Mouse (Mus musculus) neural tube, embryonic 13.5 days (tissue): ENCODE results near the gene Ripor3. TPM values are rescaled to one million over a fixed set of nuclear protein-coding genes. Genes with fewer than 3 reads are reported as not detected.

Experiments
- ATAC-seq: fragments of 200-750 bp; cut with Nextera tagmentation; 2 replicates; pipeline ENCODE4 v1.8.0; 2017; ENCODE audit warnings: low read depth, mild to moderate bottlenecking, moderate TSS enrichment, moderate library complexity
- H3K27ac ChIP-seq: fragments of 300-500 bp; sonication (generic); replicated peaks from 2 replicates; pipeline ENCODE4 v1.5.1; 2015; ENCODE audit warnings: moderate library complexity, mild to moderate bottlenecking, inconsistent platforms
- H3K27me3 ChIP-seq: fragments of 300-500 bp; sonication (generic); 2 replicates; pipeline ENCODE4 v1.6.1; 2015; ENCODE audit warnings: mild to moderate bottlenecking, inconsistent platforms
- H3K36me3 ChIP-seq: fragments of 300-500 bp; sonication (generic); 2 replicates; pipeline ENCODE4 v1.6.1; 2015; ENCODE audit warnings: mild to moderate bottlenecking, inconsistent platforms
- H3K4me1 ChIP-seq: fragments of 300-500 bp; sonication (generic); replicated peaks from 2 replicates; pipeline ENCODE4 v1.6.1; 2015; ENCODE audit warnings: inconsistent platforms
- H3K4me2 ChIP-seq: fragments of 300-500 bp; sonication (generic); 2 replicates; pipeline ENCODE4 v1.6.1; 2015; ENCODE audit warnings: inconsistent platforms, mild to moderate bottlenecking, moderate library complexity
- H3K4me3 ChIP-seq: fragments of 300-500 bp; sonication (generic); 2 replicates; pipeline ENCODE4 v1.5.1; 2015; ENCODE audit warnings: mild to moderate bottlenecking, inconsistent platforms
- H3K9ac ChIP-seq: fragments of 300-500 bp; sonication (generic); 2 replicates; pipeline ENCODE4 v1.6.1; 2015; ENCODE audit warnings: moderate library complexity, mild to moderate bottlenecking, inconsistent platforms
- H3K9me3 ChIP-seq: fragments of 300-500 bp; sonication (generic); 2 replicates; pipeline ENCODE4 v1.6.1; 2016; ENCODE audit warnings: inconsistent platforms
- WGBS: fragments of 180-500 bp; shearing (Covaris S2); methylation state at CpG from one replicate; pipeline ENCODE4 v1.1.7; 2015; 5-methylcytosine and 5-hydroxymethylcytosine counted together
- polyA plus RNA-seq: library from polyadenylated mRNA; unstranded; fragments of >200 nt; fragmentation: Nextera tagmentation; extraction: Ambion mirVana; gene quantifications from 2 replicates; pipeline ENCODE4 v1.2.1, GENCODE M21; 2015

Ripor3 gene
- polyA plus RNA-seq, 1 experiment from 2014 or later, result 0.61 TPM

- Histone ChIP-seq H3K36me3 (no peaks in the 10 kb centered on the region), H3K27me3 (no peaks in the 10 kb centered on the region), H3K4me2 (no peak overlapping the region), H3K27ac (no peak overlapping the region; the same call in 1 of the 2 replicates), H3K9ac (no peak overlapping the region), H3K4me3 (no peak overlapping the region), H3K4me1 (peaks cover 74% of the 10 kb centered on the region), H3K9me3 (no peaks in the 10 kb centered on the region)
- WGBS, result 75% methylated on average over 6 of the region's 6 CpGs
- no peak for ATAC-seq
Measured at GRCm38 (mm10) chr2:167948047-167948446, 62.4 kb downstream of the Ripor3 start.

- ATAC-seq, result no peak
- peaks cover 82% of the 10 kb centered on the region for H3K4me1 ChIP-seq
- no peak overlapping the region for H3K4me2 ChIP-seq
- no peaks in the 10 kb centered on the region for H3K27me3 ChIP-seq
- H3K27ac ChIP-seq, result no peak overlapping the region
- H3K9me3 ChIP-seq, result no peaks in the 10 kb centered on the region
- no peak overlapping the region for H3K4me3 ChIP-seq
- no peaks in the 10 kb centered on the region for H3K36me3 ChIP-seq
- H3K9ac ChIP-seq, result no peak overlapping the region
- WGBS, result 89% methylated on average over 3 of the region's 3 CpGs
Measured at GRCm38 (mm10) chr2:167947251-167947650, 63.2 kb downstream of the Ripor3 start.

- whole genome bisulfite sequencing, result 83% methylated on average over 5 of the region's 5 CpGs
- H3K4me1 ChIP-seq, result peaks cover 89% of the 10 kb centered on the region
Measured at GRCm38 (mm10) chr2:167945451-167945850, 65.0 kb downstream of the Ripor3 start.

GRCm38 (mm10) chr2:167944193-167944592, 66.2 kb downstream of the Ripor3 start:
- peaks cover 91% of the 10 kb centered on the region for H3K4me1 ChIP-seq
- H3K9me3 ChIP-seq, result no peaks in the 10 kb centered on the region
- no peak for ATAC-seq
- no peaks in the 10 kb centered on the region for H3K36me3 ChIP-seq
- H3K4me3 ChIP-seq, result no peak overlapping the region
- no peaks in the 10 kb centered on the region for H3K27me3 ChIP-seq
- no peak overlapping the region for H3K4me2 ChIP-seq
- H3K27ac ChIP-seq, result no peak overlapping the region
- 75% methylated on average over 3 of the region's 3 CpGs for WGBS
- no peak overlapping the region for H3K9ac ChIP-seq

More at GRCm38 (mm10) chr2:167945451-167945850, 65.0 kb downstream of the Ripor3 start:
- no peak for ATAC-seq
- Histone ChIP-seq H3K4me3 (no peak overlapping the region), H3K36me3 (no peaks in the 10 kb centered on the region), H3K9ac (no peak overlapping the region), H3K27ac (no peak overlapping the region), H3K27me3 (no peaks in the 10 kb centered on the region), H3K9me3 (no peaks in the 10 kb centered on the region), H3K4me2 (no peak overlapping the region)

GRCm38 (mm10) chr2:167942926-167943633, 67.3 kb downstream of the Ripor3 start:
- peak overlapping the region; percentile 11; the same call in 1 of the 2 replicates for H3K4me2 ChIP-seq
- no peaks in the 10 kb centered on the region for H3K36me3 ChIP-seq
- H3K4me3 ChIP-seq, result no peak overlapping the region
- H3K4me1 ChIP-seq, result peaks cover 88% of the 10 kb centered on the region
- peak overlapping the region; percentile 81 for H3K27ac ChIP-seq
- H3K9ac ChIP-seq, result no peak overlapping the region; the same call in 1 of the 2 replicates
- no peaks in the 10 kb centered on the region for H3K27me3 ChIP-seq
- 71% methylated on average over 12 of the region's 12 CpGs for WGBS
- ATAC-seq, result no peak
- H3K9me3 ChIP-seq, result no peaks in the 10 kb centered on the region

GRCm38 (mm10) chr2:167942199-167942925, 68.1 kb downstream of the Ripor3 start:
- peaks cover 81% of the 10 kb centered on the region for H3K4me1 ChIP-seq
- H3K4me2 ChIP-seq, result peak overlapping the region; percentile 11; the same call in 1 of the 2 replicates
- H3K9me3 ChIP-seq, result no peaks in the 10 kb centered on the region
- no peaks in the 10 kb centered on the region for H3K36me3 ChIP-seq
- no peak overlapping the region for H3K4me3 ChIP-seq
- WGBS, result 42% methylated on average over 8 of the region's 8 CpGs
- H3K9ac ChIP-seq, result peak overlapping the region; percentile 44; the same call in 1 of the 2 replicates
- H3K27ac ChIP-seq, result peak overlapping the region; percentile 81
- no peaks in the 10 kb centered on the region for H3K27me3 ChIP-seq
- peak; percentile 26; the same call in 1 of the 2 replicates for ATAC-seq

- peaks cover 86% of the 10 kb centered on the region for H3K4me1 ChIP-seq
- no peaks in the 10 kb centered on the region for H3K27me3 ChIP-seq
- no peaks in the 10 kb centered on the region for H3K36me3 ChIP-seq
- H3K27ac ChIP-seq, result peak overlapping the region; percentile 81
- no peak for ATAC-seq
- WGBS, result 42% methylated on average over 6 of the region's 6 CpGs
- H3K4me3 ChIP-seq, result no peak overlapping the region
- H3K9me3 ChIP-seq, result no peaks in the 10 kb centered on the region
- H3K9ac ChIP-seq, result peak overlapping the region; percentile 44; the same call in 1 of the 2 replicates
- H3K4me2 ChIP-seq, result 0 out of 2 replicates have a peak overlapping the region, but pooled peaks have one; percentile 2
Measured at GRCm38 (mm10) chr2:167941745-167942176, 68.7 kb downstream of the Ripor3 start.

- ATAC-seq, result no peak
- H3K36me3 ChIP-seq, result no peaks in the 10 kb centered on the region
- H3K27ac ChIP-seq, result peak overlapping the region; percentile 81
- no peaks in the 10 kb centered on the region for H3K27me3 ChIP-seq
- 42% methylated on average over 4 of the region's 4 CpGs for WGBS
- H3K9me3 ChIP-seq, result no peaks in the 10 kb centered on the region
- peak overlapping the region; percentile 44; the same call in 1 of the 2 replicates for H3K9ac ChIP-seq
- peaks cover 91% of the 10 kb centered on the region for H3K4me1 ChIP-seq
- no peak overlapping the region for H3K4me2 ChIP-seq
- no peak overlapping the region for H3K4me3 ChIP-seq
Measured at GRCm38 (mm10) chr2:167941320-167941719, 69.1 kb downstream of the Ripor3 start.

GRCm38 (mm10) chr2:167940636-167941035, 69.8 kb downstream of the Ripor3 start:
- Histone ChIP-seq H3K9me3 (no peaks in the 10 kb centered on the region), H3K4me2 (no peak overlapping the region), H3K36me3 (no peaks in the 10 kb centered on the region), H3K9ac (no peak overlapping the region), H3K27ac (no peak overlapping the region), H3K27me3 (no peaks in the 10 kb centered on the region), H3K4me1 (peaks cover 91% of the 10 kb centered on the region), H3K4me3 (no peak overlapping the region)
- no peak for ATAC-seq
- 90% methylated on average over 11 of the region's 11 CpGs for WGBS

- ATAC-seq, result 0 out of 2 replicates have a peak, but pooled peaks have one; percentile 13
- H3K4me1 ChIP-seq, result peaks cover 90% of the 10 kb centered on the region
- H3K4me2 ChIP-seq, result no peak overlapping the region
- H3K9ac ChIP-seq, result no peak overlapping the region
- H3K36me3 ChIP-seq, result no peaks in the 10 kb centered on the region
- H3K27me3 ChIP-seq, result no peaks in the 10 kb centered on the region
- no peak overlapping the region for H3K4me3 ChIP-seq
- H3K9me3 ChIP-seq, result no peaks in the 10 kb centered on the region
- H3K27ac ChIP-seq, result no peak overlapping the region
- 57% methylated on average over 11 of the region's 11 CpGs for WGBS
Measured at GRCm38 (mm10) chr2:167939632-167940399, 70.6 kb downstream of the Ripor3 start.

- peaks cover 89% of the 10 kb centered on the region for H3K4me1 ChIP-seq
- H3K9me3 ChIP-seq, result no peaks in the 10 kb centered on the region
- H3K27ac ChIP-seq, result no peak overlapping the region
- H3K27me3 ChIP-seq, result no peaks in the 10 kb centered on the region
- no peak overlapping the region for H3K9ac ChIP-seq
- H3K4me2 ChIP-seq, result no peak overlapping the region
- ATAC-seq, result no peak
- H3K36me3 ChIP-seq, result no peaks in the 10 kb centered on the region
- WGBS, result 54% methylated on average over 4 of the region's 4 CpGs
- H3K4me3 ChIP-seq, result no peak overlapping the region
Measured at GRCm38 (mm10) chr2:167939204-167939603, 71.2 kb downstream of the Ripor3 start.
